Mouse (Mus musculus): Measurements from ENCODE around the gene Stard3nl. TPM values are rescaled to one million over a fixed set of nuclear protein-coding genes. Genes with fewer than 3 reads are reported as not detected.

Gene Stard3nl
- total and polyA plus RNA-seq, 3 experiments: 25.2 to 35.3 (median 30.5) TPM

GRCm38 (mm10) chr13:19415894-19416531, 20.4 kb upstream of the Stard3nl start:
- no peaks in the 10 kb centered on the region for H3K9me3 ChIP-seq (replicated peaks; ENCODE audit: low read length)
- no peaks in the 10 kb centered on the region for H3K27me3 ChIP-seq (replicated peaks)
- peak; percentile 85 for DNase-seq (ENCODE audit: extremely low read depth)
- TF ChIP-seq MAX (IDR thresholded peaks at IDR 0.05; ENCODE audit: low read length): 0 out of 2 replicates have a peak, but pooled peaks have one; percentile 32
- TF ChIP-seq MAZ (IDR thresholded peaks at IDR 0.05; ENCODE audit: low read depth, low read length): peak; percentile 81
- TF ChIP-seq MYC (IDR thresholded peaks at IDR 0.05; ENCODE audit: low read depth, low read length): peak; percentile 43; the same call in 1 of the 2 replicates
- no peak for TF ChIP-seq MXI1 (IDR thresholded peaks at IDR 0.05; ENCODE audit: low read depth, low read length)
- TF ChIP-seq ETS1 (conservative IDR thresholded peaks at IDR 0.05; ENCODE audit: low read depth, low read length): peak; percentile 79
- TF ChIP-seq CHD2 (IDR thresholded peaks at IDR 0.05; ENCODE audit: low read length): peak; percentile 76; the same call in 1 of the 2 replicates
- peak; percentile 89; the same call in 1 of the 2 replicates for TF ChIP-seq EP300 (IDR thresholded peaks at IDR 0.05; ENCODE audit: low read length)
- TF ChIP-seq ELF1 (IDR thresholded peaks at IDR 0.05; ENCODE audit: low read depth, low read length): peak; percentile 16; the same call in 1 of the 2 replicates
- TF ChIP-seq GABPA (IDR thresholded peaks at IDR 0.05; ENCODE audit: insufficient replicate concordance, low read depth, low read length): no peak
- TF ChIP-seq POLR2A (IDR thresholded peaks at IDR 0.05; ENCODE audit: low read depth, low read length): no peak
- TF ChIP-seq MAFK (IDR thresholded peaks at IDR 0.05; ENCODE audit: insufficient replicate concordance, low read length): 0 out of 2 replicates have a peak, but pooled peaks have one; percentile 29
- no peak for TF ChIP-seq USF2 (conservative IDR thresholded peaks at IDR 0.05; ENCODE audit: low read depth, low read length)
- peak; percentile 84 for TF ChIP-seq MEF2A (IDR thresholded peaks at IDR 0.05; ENCODE audit: borderline replicate concordance, low read depth, low read length)
- TF ChIP-seq TCF12 (IDR thresholded peaks at IDR 0.05; ENCODE audit: low read depth, low read length): peak; percentile 77; the same call in 1 of the 2 replicates
- TF ChIP-seq KAT2A (IDR thresholded peaks at IDR 0.05; ENCODE audit: insufficient replicate concordance, low read length): no peak
- peak; percentile 67 for TF ChIP-seq SIN3A (IDR thresholded peaks at IDR 0.05; ENCODE audit: low read length)
- no peak for TF ChIP-seq POLR2AphosphoS2 (IDR thresholded peaks at IDR 0.05; ENCODE audit: low read depth, low read length)
- no peak for TF ChIP-seq NRF1 (IDR thresholded peaks at IDR 0.05; ENCODE audit: low read depth, low read length)
- TF ChIP-seq ZKSCAN1 (IDR thresholded peaks at IDR 0.05; ENCODE audit: borderline replicate concordance, low read depth, low read length): no peak
- TF ChIP-seq HCFC1 (IDR thresholded peaks at IDR 0.05; ENCODE audit: low read depth, low read length): no peak; the same call in 1 of the 2 replicates
- TF ChIP-seq JUN (IDR thresholded peaks at IDR 0.05; ENCODE audit: insufficient read depth, low read depth, low read length): no peak
- no peak for TF ChIP-seq E2F4 (IDR thresholded peaks at IDR 0.05; ENCODE audit: insufficient replicate concordance, low read depth, low read length)
- peak; percentile 84 for TF ChIP-seq BHLHE40 (IDR thresholded peaks at IDR 0.05; ENCODE audit: low read depth, low read length)
- TF ChIP-seq CHD1 (IDR thresholded peaks at IDR 0.05; ENCODE audit: low read depth, low read length): peak; percentile 78; the same call in 1 of the 2 replicates
- no peak for TF ChIP-seq ZC3H11A (IDR thresholded peaks at IDR 0.05; ENCODE audit: low read depth, low read length)
- 0 out of 2 replicates have a peak, but pooled peaks have one; percentile 25 for TF ChIP-seq TBP (conservative IDR thresholded peaks at IDR 0.05; ENCODE audit: low read depth, low read length)
- TF ChIP-seq IRF4 (IDR thresholded peaks at IDR 0.05; ENCODE audit: low read depth, low read length): peak; percentile 97
- no peak for TF ChIP-seq RAD21 (IDR thresholded peaks at IDR 0.05; ENCODE audit: low read depth, low read length)
- TF ChIP-seq JUND (conservative IDR thresholded peaks at IDR 0.05; ENCODE audit: low read depth, low read length): no peak
- no peak for TF ChIP-seq ZMIZ1 (IDR thresholded peaks at IDR 0.05; ENCODE audit: low read depth, low read length)
- no peak for TF ChIP-seq PAX5 (IDR thresholded peaks at IDR 0.05; ENCODE audit: low read length)
- no peak for TF ChIP-seq USF1 (IDR thresholded peaks at IDR 0.05; ENCODE audit: low read depth, low read length)
- peak; percentile 80 for TF ChIP-seq RCOR1 (conservative IDR thresholded peaks at IDR 0.05; ENCODE audit: low read depth, low read length)
- TF ChIP-seq ZNF384 (IDR thresholded peaks at IDR 0.05; ENCODE audit: low read depth, low read length): no peak
- TF ChIP-seq SMC3 (IDR thresholded peaks at IDR 0.05; ENCODE audit: low read depth, low read length): no peak
- no peak for TF ChIP-seq CTCF (conservative IDR thresholded peaks at IDR 0.05 in 1 of 2, IDR thresholded peaks at IDR 0.05 in 1 of 2; ENCODE audit: low read depth in 2 of 2, low read length in 2 of 2)
- TF ChIP-seq UBTF (IDR thresholded peaks at IDR 0.05; ENCODE audit: low read depth, low read length): no peak
- TF ChIP-seq NELFE (IDR thresholded peaks at IDR 0.05; ENCODE audit: low read depth, low read length): no peak
- in situ Hi-C loops (cut with MboI; ENCODE audit: low pct_ligation_motif_present, low pct_unique_long_range_greater_than_20kb, low sequenced_read_pairs): no loop called here
- H3K4me2 ChIP-seq (ENCODE audit: insufficient read depth, low read depth, poor library complexity, severe bottlenecking): peak overlapping the region; percentile 87; the same call in 1 of the 2 replicates
- peak overlapping the region; percentile 44; the same call in 1 of the 2 replicates for H3K9ac ChIP-seq (ENCODE audit: insufficient read depth, low read depth)
- no peak overlapping the region for H3K4me3 ChIP-seq (replicated peaks in 1 of 3; ENCODE audit: low read depth in 2 of 3, low read length in 2 of 3, poor library complexity in 1 of 3)
- no peaks in the 10 kb centered on the region for H3K79me2 ChIP-seq (replicated peaks; ENCODE audit: control insufficient read depth, extremely low read depth, insufficient read depth, poor library complexity, severe bottlenecking)
- H3K27ac ChIP-seq (ENCODE audit: insufficient read depth, low read depth): peak overlapping the region; percentile 26; the same call in 1 of the 2 replicates
- peaks cover 21 to 55% of the 10 kb centered on the region in 2 experiments for H3K4me1 ChIP-seq (ENCODE audit: control insufficient read depth in 1 of 2, insufficient read depth in 2 of 2)
- dilution Hi-C loops (cut with MboI; ENCODE audit: extremely low pct_ligation_motif_present, extremely low pct_unique_long_range_greater_than_20kb, low sequenced_read_pairs): no loop called here
- no peaks in the 10 kb centered on the region for H3K36me3 ChIP-seq (replicated peaks in 1 of 2; ENCODE audit: control insufficient read depth in 1 of 2, insufficient read depth in 1 of 2, low read length in 1 of 2)
